Mouse (Mus musculus) macrophage (primary cell): ENCODE data around the gene Tgfbi. TPM values are rescaled to one million over a fixed set of nuclear protein-coding genes. Genes with fewer than 3 reads are reported as not detected.

ENCODE experiments used
- H3K27ac ChIP-seq: fragments of 350-480 bp; formaldehyde crosslinking; 2 replicates; pipeline ENCODE4 v1.9.0; 2021
- H3K36me3 ChIP-seq: fragments of 350-480 bp; formaldehyde crosslinking; 2 replicates; pipeline ENCODE4 v1.9.0; 2021; ENCODE audit errors: inconsistent target
- H3K4me3 ChIP-seq: fragments of 350-480 bp; formaldehyde crosslinking; 2 replicates; pipeline ENCODE4 v1.9.0; 2021; ENCODE audit errors: inconsistent target
- H3K79me2 ChIP-seq: fragments of 350-480 bp; formaldehyde crosslinking; 2 replicates; pipeline ENCODE4 v1.9.0; 2021; ENCODE audit errors: inconsistent target
- WGBS: methylation state at CpG from one replicate; pipeline ENCODE4 v1.1.7; 2026; ENCODE audit warnings: inconsistent platforms; ENCODE audit not compliant: missing documents; 5-methylcytosine and 5-hydroxymethylcytosine counted together
- polyA plus RNA-seq: library from polyadenylated mRNA; stranded (reverse); fragments of 250-400 nt; gene quantifications from 3 replicates; pipeline ENCODE4 v1.2.4, GENCODE M21; 2018; ENCODE audit warnings: inconsistent platforms

The Tgfbi gene
- polyA plus RNA-seq, 1 experiment from 2014 or later: 9.3 TPM

DNA sequence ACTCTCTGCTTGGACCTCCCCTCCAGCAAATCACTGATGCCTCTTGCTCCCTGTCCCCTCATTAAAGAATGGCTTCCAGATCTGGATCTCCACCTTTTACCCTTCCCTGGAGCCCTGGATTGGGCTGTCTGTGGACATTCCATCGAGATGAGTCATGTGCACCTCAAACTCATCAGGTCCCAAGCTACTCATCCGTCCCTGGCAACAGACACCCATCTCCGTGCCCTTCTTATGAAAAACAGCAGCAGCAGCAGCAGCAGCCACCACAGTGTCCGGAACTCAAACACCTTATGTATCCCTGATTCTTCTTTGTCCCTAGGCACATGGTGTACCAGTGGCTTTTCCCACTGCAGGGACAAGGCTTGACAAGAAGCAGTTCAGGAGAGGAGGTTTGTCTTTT, 1.5 kb upstream of the Tgfbi start:
- Histone ChIP-seq H3K4me3 (no peak overlapping the region), H3K36me3 (no peaks in the 10 kb centered on the region), H3K79me2 (peaks cover 25% of the 10 kb centered on the region), H3K27ac (no peak overlapping the region)
- 91% methylated on average over 4 of the region's 4 CpGs for WGBS

DNA sequence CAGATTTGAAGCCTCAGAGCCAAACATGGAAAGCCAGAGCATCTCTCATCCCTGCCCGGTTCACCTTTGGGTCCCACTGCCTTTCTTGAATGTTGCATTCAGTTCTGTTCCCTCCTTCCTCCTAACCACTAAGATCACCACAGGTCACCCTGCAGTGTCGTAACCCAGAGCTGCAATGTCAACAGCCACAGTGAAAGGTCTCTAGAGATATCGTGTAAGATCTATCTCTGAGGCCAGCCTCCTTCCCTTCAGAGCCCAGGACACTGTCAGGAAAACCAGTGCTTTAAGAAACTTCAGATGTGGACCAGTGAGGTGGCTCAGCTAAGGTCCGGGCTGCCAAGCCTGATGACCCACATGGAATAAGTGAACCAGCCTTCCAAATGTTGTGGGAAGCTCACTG, 1.8 kb downstream of the Tgfbi start:
- no peaks in the 10 kb centered on the region for H3K36me3 ChIP-seq
- H3K4me3 ChIP-seq: peak overlapping the region; percentile 48; the same call in 1 of the 2 replicates
- WGBS: 22% methylated on average over 4 of the region's 4 CpGs
- H3K27ac ChIP-seq: peak overlapping the region; percentile 96
- H3K79me2 ChIP-seq: peaks cover 27% of the 10 kb centered on the region

DNA sequence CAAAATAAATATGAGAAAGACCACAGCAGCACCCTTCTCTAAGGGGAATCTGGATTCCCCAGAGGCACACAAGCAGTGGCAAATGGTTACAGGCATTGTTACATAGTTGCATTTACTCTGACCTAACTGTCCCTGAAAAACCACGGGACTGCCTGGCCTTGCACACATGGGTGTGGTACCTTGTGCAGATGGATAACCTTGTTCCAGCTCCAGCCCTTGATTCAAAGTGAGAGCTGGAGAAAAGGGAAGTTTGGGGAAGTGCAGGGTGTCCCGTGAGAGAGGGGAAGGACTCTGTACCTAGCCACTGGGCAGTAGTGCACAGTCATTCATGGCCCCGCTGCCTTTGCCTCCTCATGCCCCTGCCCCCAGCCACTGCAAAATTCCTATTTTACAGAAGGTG, 2.4 kb downstream of the Tgfbi start:
- Histone ChIP-seq H3K79me2 (peaks cover 30% of the 10 kb centered on the region), H3K4me3 (no peak overlapping the region), H3K27ac (peak overlapping the region; percentile 96), H3K36me3 (no peaks in the 10 kb centered on the region)
- 4% methylated on average over 3 of the region's 3 CpGs for WGBS

DNA sequence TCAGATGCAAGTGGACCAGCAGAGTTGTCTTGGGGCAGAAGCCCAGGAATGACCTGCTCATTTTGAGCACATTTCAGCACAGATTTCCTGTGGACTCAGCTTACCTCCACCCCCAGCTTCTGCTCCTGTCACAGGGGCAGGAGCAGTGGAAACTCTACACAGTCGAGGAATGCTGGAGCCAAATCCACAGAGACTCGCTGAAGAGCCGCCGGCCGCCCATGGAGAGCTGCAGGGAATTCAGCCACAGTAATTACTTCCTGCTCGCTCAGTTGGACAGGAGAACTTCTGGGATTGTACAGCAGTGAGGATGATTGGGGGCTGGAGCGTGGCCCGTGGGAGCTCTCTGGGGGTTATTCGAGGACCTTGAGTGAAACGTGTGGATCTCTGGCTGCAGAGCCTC, 3.0 kb downstream of the Tgfbi start:
- Histone ChIP-seq H3K4me3 (no peak overlapping the region), H3K36me3 (no peaks in the 10 kb centered on the region), H3K27ac (peak overlapping the region; percentile 96), H3K79me2 (peaks cover 36% of the 10 kb centered on the region)
- WGBS: 63% methylated on average over 10 of the region's 10 CpGs

DNA sequence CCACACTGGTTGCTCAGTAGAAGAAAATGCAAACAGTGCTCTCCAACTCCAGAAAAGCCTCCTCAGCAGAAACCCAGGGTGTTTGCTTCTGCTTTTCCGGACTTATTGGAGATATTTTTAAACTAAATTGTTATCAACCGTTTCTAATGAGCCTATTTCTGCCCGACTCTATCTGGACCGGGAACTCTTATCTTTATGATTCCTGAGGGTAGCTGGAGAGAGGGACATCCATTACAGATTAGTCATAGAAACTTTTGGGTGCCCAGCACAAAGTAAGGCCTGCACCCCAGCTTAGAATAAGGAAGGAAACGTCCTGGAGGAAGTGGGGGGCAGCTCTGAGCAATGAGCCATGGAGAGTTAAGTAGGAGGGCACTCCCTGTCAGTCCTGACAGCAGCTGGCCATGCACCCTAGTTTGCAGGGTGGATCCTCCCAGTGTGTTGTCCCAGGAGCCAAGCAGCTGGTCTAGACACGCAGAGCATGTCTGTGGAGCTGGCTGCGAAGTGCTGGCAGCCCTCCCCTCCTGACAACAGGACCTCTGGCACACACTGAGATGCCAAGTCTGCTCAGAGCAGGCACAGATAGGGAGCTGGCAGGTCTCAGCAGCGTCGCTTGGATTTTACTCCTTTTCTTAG, 4.2 kb downstream of the Tgfbi start:
- Histone ChIP-seq H3K79me2 (peaks cover 48% of the 10 kb centered on the region), H3K4me3 (no peak overlapping the region), H3K36me3 (no peaks in the 10 kb centered on the region), H3K27ac (peak overlapping the region; percentile 96)
- WGBS: 6% methylated on average over 9 of the region's 9 CpGs

DNA sequence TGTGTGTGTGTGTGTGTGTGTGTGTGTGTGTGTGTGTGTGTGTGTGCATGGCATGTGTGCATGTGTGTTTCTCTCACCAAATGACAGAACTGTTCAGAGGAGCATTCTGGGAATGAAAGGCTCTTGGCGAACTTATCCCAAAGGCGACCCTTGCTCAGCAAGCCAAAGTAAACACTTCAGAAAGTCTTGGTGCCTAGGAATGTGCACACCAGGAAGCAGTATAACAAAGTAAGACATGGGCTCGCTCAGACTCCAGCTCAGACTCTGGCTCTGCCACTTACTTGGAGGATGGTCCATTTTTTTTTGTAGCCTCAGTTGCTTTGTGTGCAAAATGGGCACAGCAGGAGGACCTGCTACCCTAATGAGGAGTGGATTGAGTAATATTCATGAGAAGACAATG, 5.4 kb downstream of the Tgfbi start:
- WGBS: 81% methylated on average over 3 of the region's 3 CpGs
- peak overlapping the region; percentile 96 for H3K27ac ChIP-seq

DNA sequence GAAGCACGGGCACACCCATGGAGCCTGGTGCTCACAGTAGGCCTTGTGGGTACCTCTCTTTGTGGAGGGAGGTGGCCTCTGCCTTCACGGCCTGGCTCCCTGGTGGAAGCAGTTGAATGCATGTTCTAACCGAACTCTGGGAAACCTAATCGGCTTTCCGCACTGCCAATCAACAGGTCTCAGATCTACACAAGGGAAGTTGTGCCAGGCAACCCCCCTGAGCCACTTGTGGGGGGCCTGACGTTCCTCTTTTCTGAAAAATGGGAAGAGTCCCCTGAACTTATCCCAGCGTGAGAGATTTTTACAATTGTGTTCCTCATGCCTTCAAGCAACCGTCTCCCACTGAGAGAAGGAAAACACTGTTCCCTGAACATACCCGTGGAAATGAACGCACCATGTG, 5.9 kb downstream of the Tgfbi start:
- Histone ChIP-seq H3K79me2 (peaks cover 57% of the 10 kb centered on the region), H3K27ac (peak overlapping the region; percentile 96), H3K36me3 (no peaks in the 10 kb centered on the region), H3K4me3 (no peak overlapping the region)
- 18% methylated on average over 10 of the region's 10 CpGs for WGBS

More for the DNA sequence above, 5.4 kb downstream of the Tgfbi start:
- Histone ChIP-seq H3K4me3 (no peak overlapping the region), H3K36me3 (no peaks in the 10 kb centered on the region), H3K79me2 (peaks cover 57% of the 10 kb centered on the region)

DNA sequence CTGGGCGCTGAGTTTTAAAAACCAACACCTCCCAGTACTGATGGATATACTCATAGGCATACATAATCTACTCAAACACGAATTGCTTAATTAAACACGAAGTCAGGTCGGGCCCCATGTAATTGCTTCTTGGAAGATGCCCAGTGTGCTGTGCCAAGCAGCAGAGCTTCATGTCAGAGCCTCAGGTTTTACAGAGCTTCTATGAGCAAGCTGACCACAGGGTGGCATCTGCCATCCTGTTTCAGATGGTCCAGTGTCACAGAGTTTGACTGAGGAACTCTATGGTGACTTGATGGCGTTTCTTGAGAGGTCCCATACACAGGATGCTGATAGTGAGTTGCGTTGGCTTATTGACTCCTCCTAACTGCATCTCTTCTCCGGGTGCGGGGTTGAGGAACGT, 6.5 kb downstream of the Tgfbi start:
- Histone ChIP-seq H3K4me3 (no peak overlapping the region), H3K79me2 (peaks cover 55% of the 10 kb centered on the region), H3K36me3 (no peaks in the 10 kb centered on the region), H3K27ac (peak overlapping the region; percentile 96)
- 11% methylated on average over 9 of the region's 9 CpGs for WGBS

DNA sequence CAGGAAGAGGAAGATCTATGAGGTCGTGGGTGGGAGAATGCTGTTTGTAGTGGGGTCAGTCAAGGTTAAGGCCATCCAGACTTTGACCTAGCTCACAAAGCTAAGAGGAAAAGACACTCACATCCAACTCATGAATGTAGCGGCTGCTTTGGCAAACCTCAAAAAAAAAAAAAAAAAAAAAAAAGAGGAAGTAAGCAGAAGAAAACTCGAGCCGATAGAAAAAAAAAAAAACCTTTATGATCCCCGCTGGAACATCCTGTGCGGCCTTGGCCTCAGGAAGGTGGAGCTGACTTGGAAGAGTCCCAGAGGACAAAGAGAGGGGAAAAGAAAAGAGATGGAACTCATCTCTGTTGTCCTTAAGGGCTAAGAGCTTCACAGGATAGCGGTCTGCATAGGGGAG, 7.1 kb downstream of the Tgfbi start:
- H3K36me3 ChIP-seq: no peaks in the 10 kb centered on the region
- peaks cover 50% of the 10 kb centered on the region for H3K79me2 ChIP-seq
- peak overlapping the region; percentile 96 for H3K27ac ChIP-seq
- no peak overlapping the region for H3K4me3 ChIP-seq
- WGBS: 14% methylated on average over 7 of the region's 7 CpGs

DNA sequence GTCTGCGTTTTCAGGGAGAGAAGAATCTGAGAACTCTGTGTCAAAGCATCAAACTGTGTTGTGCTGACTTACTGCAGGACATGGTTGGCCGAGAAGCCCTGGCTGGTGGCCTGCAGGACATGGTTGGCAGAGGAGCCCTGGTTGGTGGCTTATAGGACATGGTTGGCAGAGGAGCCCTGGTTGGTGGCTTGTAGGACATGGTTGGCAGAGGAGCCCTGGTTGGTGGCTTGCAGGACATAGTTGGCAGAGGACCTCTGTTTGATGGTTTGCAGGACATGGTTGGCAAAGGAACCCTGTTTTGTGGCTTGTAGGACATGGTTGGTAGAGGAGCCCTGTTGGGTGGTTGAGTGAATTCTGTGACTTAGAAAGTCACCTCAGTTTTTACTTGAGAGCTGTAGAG, 7.9 kb downstream of the Tgfbi start:
- Histone ChIP-seq H3K36me3 (no peaks in the 10 kb centered on the region), H3K79me2 (peaks cover 48% of the 10 kb centered on the region), H3K4me3 (no peak overlapping the region), H3K27ac (no peak overlapping the region)
- WGBS: 92% methylated on average over 2 of the region's 2 CpGs

DNA sequence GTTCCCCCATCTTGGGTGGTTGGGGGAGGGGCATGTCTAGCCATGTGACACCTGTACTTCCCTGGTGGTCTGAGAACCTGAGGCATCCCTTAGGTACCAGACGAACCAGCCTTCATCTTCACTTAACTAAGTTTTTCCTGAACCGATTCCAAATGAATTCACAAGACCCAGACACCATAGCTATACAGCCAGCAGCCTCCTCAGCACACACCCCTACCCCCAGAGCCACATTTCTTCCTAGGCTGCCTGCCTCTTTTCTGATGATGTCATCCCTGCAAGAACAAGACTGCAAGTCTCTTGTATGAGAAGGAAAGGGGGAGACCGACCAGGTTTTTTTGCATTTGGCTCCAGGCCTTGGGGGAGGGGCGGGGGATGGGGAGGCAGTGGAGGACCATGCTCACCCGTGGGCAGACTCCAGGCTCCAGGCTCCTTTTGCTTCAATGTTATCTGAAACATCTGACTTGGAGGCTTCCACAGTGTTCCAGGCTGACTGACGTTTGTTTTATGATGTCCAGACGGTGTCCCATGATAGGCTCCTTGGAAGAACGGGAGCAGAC, 13.0 kb downstream of the Tgfbi start:
- Histone ChIP-seq H3K4me3 (no peak overlapping the region), H3K27ac (no peak overlapping the region), H3K79me2 (peaks cover 31% of the 10 kb centered on the region), H3K36me3 (no peaks in the 10 kb centered on the region)
- 90% methylated on average over 7 of the region's 8 CpGs for whole genome bisulfite sequencing

DNA sequence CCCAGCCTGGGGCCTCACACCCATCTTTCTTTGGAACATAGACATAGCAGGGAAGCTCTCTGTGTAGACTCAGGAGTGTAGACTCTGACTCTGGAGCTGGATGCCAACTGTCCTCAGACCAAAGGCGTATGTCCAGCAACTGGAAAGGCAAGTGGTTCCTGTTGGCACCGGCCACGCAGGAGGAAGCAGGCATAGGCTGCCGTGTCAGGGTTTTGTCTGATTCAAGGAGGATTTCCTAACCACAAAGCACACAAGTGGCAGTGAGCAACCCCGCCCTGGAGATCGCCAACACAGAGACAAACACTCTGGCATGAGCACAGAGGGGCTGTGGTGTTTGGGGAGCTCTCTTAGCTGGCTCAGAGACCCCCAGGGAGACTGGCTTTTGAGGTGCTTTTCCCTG, 17.2 kb downstream of the Tgfbi start:
- Histone ChIP-seq H3K27ac (peak overlapping the region; percentile 59), H3K36me3 (no peaks in the 10 kb centered on the region), H3K4me3 (no peak overlapping the region), H3K79me2 (no peaks in the 10 kb centered on the region)
- WGBS: 5% methylated on average over 6 of the region's 6 CpGs

DNA sequence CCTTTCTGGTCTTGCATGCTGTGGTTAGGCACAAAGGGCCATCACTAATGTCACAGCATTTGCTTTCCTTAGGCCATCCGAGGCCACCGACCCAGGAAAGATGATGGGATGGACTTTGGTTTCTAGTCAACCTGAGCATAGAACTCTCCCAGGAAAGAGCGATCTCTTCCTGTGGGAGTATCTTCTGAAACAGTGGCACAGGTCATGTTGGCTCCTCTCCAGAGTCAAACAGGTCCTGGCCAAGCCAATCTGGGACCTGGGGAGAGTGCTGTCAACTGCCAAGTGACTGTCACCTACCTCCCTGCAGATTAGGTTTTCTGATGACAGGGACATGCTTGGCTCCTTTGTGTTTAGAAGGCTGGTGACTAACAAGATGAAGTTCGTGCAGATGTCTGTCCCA, 20.8 kb downstream of the Tgfbi start:
- no peak overlapping the region for H3K4me3 ChIP-seq
- H3K79me2 ChIP-seq: no peaks in the 10 kb centered on the region
- 95% methylated on average over 4 of the region's 4 CpGs for WGBS
- H3K36me3 ChIP-seq: no peaks in the 10 kb centered on the region; the same call in 1 of the 2 replicates
- no peak overlapping the region for H3K27ac ChIP-seq

DNA sequence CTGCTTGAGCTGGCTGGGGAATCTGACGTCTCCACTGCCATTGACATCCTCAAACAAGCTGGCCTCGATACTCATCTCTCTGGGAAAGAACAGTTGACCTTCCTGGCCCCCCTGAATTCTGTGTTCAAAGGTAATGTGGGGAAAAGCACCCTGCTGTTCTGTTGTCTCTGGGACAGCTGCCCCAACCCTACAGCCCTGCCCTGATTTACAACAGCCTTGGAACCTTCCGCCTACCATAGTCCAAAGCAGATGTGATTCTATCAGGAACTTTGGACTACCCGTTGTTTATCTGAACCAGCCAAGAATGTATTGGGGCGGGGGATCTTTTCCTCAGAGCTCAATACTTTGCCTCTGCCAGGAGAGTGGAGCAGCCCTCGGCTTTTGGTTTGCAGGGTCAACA, 21.2 kb downstream of the Tgfbi start:
- Histone ChIP-seq H3K36me3 (no peaks in the 10 kb centered on the region; the same call in 1 of the 2 replicates), H3K4me3 (no peak overlapping the region), H3K27ac (0 out of 2 replicates have a peak overlapping the region, but pooled peaks have one; percentile 10), H3K79me2 (no peaks in the 10 kb centered on the region)
- 96% methylated on average over 6 of the region's 6 CpGs for WGBS

DNA sequence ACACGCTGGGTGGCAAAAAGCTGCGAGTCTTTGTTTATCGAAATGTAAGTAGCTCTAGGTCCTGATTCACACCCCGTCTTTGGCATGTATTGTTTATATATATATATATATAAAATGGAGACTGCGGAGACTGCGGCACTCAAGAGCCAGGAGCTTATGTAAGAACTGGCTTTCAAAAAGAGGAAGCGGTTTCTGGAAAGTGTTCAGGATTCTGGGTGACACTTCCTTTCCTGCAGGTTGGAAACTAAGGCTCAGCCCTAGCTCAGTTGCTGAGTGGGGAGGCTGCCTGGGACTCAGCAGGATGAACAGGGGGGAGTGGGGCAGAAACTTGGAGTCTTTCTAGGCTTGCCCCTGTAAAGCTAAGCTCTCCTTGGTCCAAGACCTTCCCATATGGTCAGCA, 22.0 kb downstream of the Tgfbi start:
- H3K79me2 ChIP-seq: no peaks in the 10 kb centered on the region
- H3K4me3 ChIP-seq: no peak overlapping the region
- no peaks in the 10 kb centered on the region; the same call in 1 of the 2 replicates for H3K36me3 ChIP-seq
- peak overlapping the region; percentile 10; the same call in 1 of the 2 replicates for H3K27ac ChIP-seq
- WGBS: 3% methylated on average over 7 of the region's 7 CpGs
